Mouse (Mus musculus): ENCODE results near the gene Sec11a. TPM values are rescaled to one million over a fixed set of nuclear protein-coding genes. Genes with fewer than 3 reads are reported as not detected.
"Not testable (repeated sequence)": the region's sequence is repeated elsewhere in the genome, so short reads cannot be mapped to it uniquely, and the experiment has no call there.

The Sec11a gene
- polyA plus RNA-seq, 1 experiment from 2014 or later, result 142 TPM

GRCm38 (mm10) chr7:80959003-80959402, 11.4 kb upstream of the Sec11a start:
- Histone ChIP-seq H3K27ac (ENCODE audit: low read depth, low read length) (no peak overlapping the region), H3K4me2 (replicated peaks; ENCODE audit: low read depth) (no peak overlapping the region), H3K36me3 (ENCODE audit: control insufficient read depth, insufficient read depth) (no peaks in the 10 kb centered on the region), H3K4me1 (replicated peaks; ENCODE audit: control insufficient read depth, insufficient read depth, low read length) (no peaks in the 10 kb centered on the region), H3K9ac (ENCODE audit: low read depth, low read length) (no peak overlapping the region), H3K4me3 (ENCODE audit: low read depth, low read length) (no peak overlapping the region), H3K9me3 (ENCODE audit: control insufficient read depth) (no peaks in the 10 kb centered on the region), H3K27me3 (replicated peaks; ENCODE audit: control insufficient read depth, insufficient read depth, low read length) (no peaks in the 10 kb centered on the region)
- TF ChIP-seq CTCF (IDR thresholded peaks at IDR 0.05; ENCODE audit: low read depth), result no peak
- 85% methylated on average over 3 of the region's 3 CpGs for WGBS
- ATAC-seq, result no peak

GRCm38 (mm10) chr7:80956891-80957290, 9.3 kb upstream of the Sec11a start:
- Histone ChIP-seq H3K4me2 (replicated peaks; ENCODE audit: low read depth) (no peak overlapping the region), H3K4me1 (replicated peaks; ENCODE audit: control insufficient read depth, insufficient read depth, low read length) (no peaks in the 10 kb centered on the region), H3K27ac (ENCODE audit: low read depth, low read length) (no peak overlapping the region), H3K27me3 (replicated peaks; ENCODE audit: control insufficient read depth, insufficient read depth, low read length) (no peaks in the 10 kb centered on the region), H3K9ac (ENCODE audit: low read depth, low read length) (no peak overlapping the region), H3K4me3 (ENCODE audit: low read depth, low read length) (no peak overlapping the region), H3K36me3 (ENCODE audit: control insufficient read depth, insufficient read depth) (no peaks in the 10 kb centered on the region), H3K9me3 (ENCODE audit: control insufficient read depth) (no peaks in the 10 kb centered on the region)
- TF ChIP-seq CTCF (IDR thresholded peaks at IDR 0.05; ENCODE audit: low read depth), result no peak
- 83% methylated on average over 2 of the region's 2 CpGs for WGBS
- no peak for ATAC-seq

GRCm38 (mm10) chr7:80954251-80954650, 6.7 kb upstream of the Sec11a start:
- no peaks in the 10 kb centered on the region for H3K4me1 ChIP-seq (replicated peaks; ENCODE audit: control insufficient read depth, insufficient read depth, low read length)
- WGBS, result 92% methylated on average over 2 of the region's 2 CpGs
- no peak overlapping the region for H3K4me2 ChIP-seq (replicated peaks; ENCODE audit: low read depth)
- no peak overlapping the region for H3K9ac ChIP-seq (ENCODE audit: low read depth, low read length)
- no peak for TF ChIP-seq CTCF (IDR thresholded peaks at IDR 0.05; ENCODE audit: low read depth)
- no peak for ATAC-seq
- H3K9me3 ChIP-seq (ENCODE audit: control insufficient read depth), result no peaks in the 10 kb centered on the region
- no peaks in the 10 kb centered on the region for H3K27me3 ChIP-seq (replicated peaks; ENCODE audit: control insufficient read depth, insufficient read depth, low read length)
- H3K27ac ChIP-seq (ENCODE audit: low read depth, low read length), result no peak overlapping the region
- H3K4me3 ChIP-seq (ENCODE audit: low read depth, low read length), result no peak overlapping the region
- no peaks in the 10 kb centered on the region for H3K36me3 ChIP-seq (ENCODE audit: control insufficient read depth, insufficient read depth)

GRCm38 (mm10) chr7:80952140-80952539, 4.6 kb upstream of the Sec11a start:
- H3K27me3 ChIP-seq (replicated peaks; ENCODE audit: control insufficient read depth, insufficient read depth, low read length), result no peaks in the 10 kb centered on the region
- H3K4me1 ChIP-seq (replicated peaks; ENCODE audit: control insufficient read depth, insufficient read depth, low read length), result no peaks in the 10 kb centered on the region
- H3K4me3 ChIP-seq (ENCODE audit: low read depth, low read length), result no peak overlapping the region
- H3K9ac ChIP-seq (ENCODE audit: low read depth, low read length), result no peak overlapping the region
- no peaks in the 10 kb centered on the region for H3K9me3 ChIP-seq (ENCODE audit: control insufficient read depth)
- no peaks in the 10 kb centered on the region for H3K36me3 ChIP-seq (ENCODE audit: control insufficient read depth, insufficient read depth)
- no peak overlapping the region for H3K4me2 ChIP-seq (replicated peaks; ENCODE audit: low read depth)
- 30% methylated on average over 3 of the region's 3 CpGs for WGBS
- ATAC-seq, result no peak
- no peak overlapping the region for H3K27ac ChIP-seq (ENCODE audit: low read depth, low read length)
- no peak for TF ChIP-seq CTCF (IDR thresholded peaks at IDR 0.05; ENCODE audit: low read depth)

GRCm38 (mm10) chr7:80951461-80951860, 3.9 kb upstream of the Sec11a start:
- Histone ChIP-seq H3K4me2 (replicated peaks; ENCODE audit: low read depth) (no peak overlapping the region), H3K4me3 (ENCODE audit: low read depth, low read length) (no peak overlapping the region), H3K9ac (ENCODE audit: low read depth, low read length) (no peak overlapping the region), H3K27ac (ENCODE audit: low read depth, low read length) (no peak overlapping the region), H3K36me3 (ENCODE audit: control insufficient read depth, insufficient read depth) (no peaks in the 10 kb centered on the region), H3K27me3 (replicated peaks; ENCODE audit: control insufficient read depth, insufficient read depth, low read length) (no peaks in the 10 kb centered on the region), H3K4me1 (replicated peaks; ENCODE audit: control insufficient read depth, insufficient read depth, low read length) (no peaks in the 10 kb centered on the region), H3K9me3 (ENCODE audit: control insufficient read depth) (no peaks in the 10 kb centered on the region)
- WGBS, result 46% methylated on average over 4 of the region's 4 CpGs
- ATAC-seq, result no peak
- no peak for TF ChIP-seq CTCF (IDR thresholded peaks at IDR 0.05; ENCODE audit: low read depth)

GRCm38 (mm10) chr7:80939808-80940207, 7.8 kb downstream of the Sec11a start:
- no peak for TF ChIP-seq CTCF (IDR thresholded peaks at IDR 0.05; ENCODE audit: low read depth)
- H3K4me3 ChIP-seq (ENCODE audit: low read depth, low read length), result no peak overlapping the region
- peaks cover 4% of the 10 kb centered on the region; the same call in 1 of the 2 replicates for H3K36me3 ChIP-seq (ENCODE audit: control insufficient read depth, insufficient read depth)
- H3K9ac ChIP-seq (ENCODE audit: low read depth, low read length), result no peak overlapping the region
- no peak overlapping the region for H3K27ac ChIP-seq (ENCODE audit: low read depth, low read length)
- peak; percentile 67 for ATAC-seq
- WGBS, result 63% methylated on average over 4 of the region's 4 CpGs
- no peaks in the 10 kb centered on the region for H3K27me3 ChIP-seq (replicated peaks; ENCODE audit: control insufficient read depth, insufficient read depth, low read length)
- no peaks in the 10 kb centered on the region for H3K4me1 ChIP-seq (replicated peaks; ENCODE audit: control insufficient read depth, insufficient read depth, low read length)
- no peak overlapping the region for H3K4me2 ChIP-seq (replicated peaks; ENCODE audit: low read depth)
- no peaks in the 10 kb centered on the region for H3K9me3 ChIP-seq (ENCODE audit: control insufficient read depth)

GRCm38 (mm10) chr7:80937304-80937666, 10.3 kb downstream of the Sec11a start:
- H3K4me3 ChIP-seq (ENCODE audit: low read depth, low read length); H3K27me3 ChIP-seq (replicated peaks; ENCODE audit: control insufficient read depth, insufficient read depth, low read length); H3K9ac ChIP-seq (ENCODE audit: low read depth, low read length); H3K27ac ChIP-seq (ENCODE audit: low read depth, low read length); H3K9me3 ChIP-seq (ENCODE audit: control insufficient read depth); H3K4me2 ChIP-seq (replicated peaks; ENCODE audit: low read depth); H3K4me1 ChIP-seq (replicated peaks; ENCODE audit: control insufficient read depth, insufficient read depth, low read length): not testable (repeated sequence)
- peaks cover 23% of the 10 kb centered on the region for H3K36me3 ChIP-seq (ENCODE audit: control insufficient read depth, insufficient read depth)
- ATAC-seq, result 0 out of 2 replicates have a peak, but pooled peaks have one; percentile 21

- not testable (repeated sequence) for H3K27ac ChIP-seq (ENCODE audit: low read depth, low read length); H3K9ac ChIP-seq (ENCODE audit: low read depth, low read length); H3K9me3 ChIP-seq (ENCODE audit: control insufficient read depth); H3K4me2 ChIP-seq (replicated peaks; ENCODE audit: low read depth); H3K4me1 ChIP-seq (replicated peaks; ENCODE audit: control insufficient read depth, insufficient read depth, low read length); H3K4me3 ChIP-seq (ENCODE audit: low read depth, low read length); H3K27me3 ChIP-seq (replicated peaks; ENCODE audit: control insufficient read depth, insufficient read depth, low read length)
- 28% methylated on average over 7 of the region's 7 CpGs for WGBS
- peaks cover 28% of the 10 kb centered on the region for H3K36me3 ChIP-seq (ENCODE audit: control insufficient read depth, insufficient read depth)
- peak; percentile 9; the same call in 1 of the 2 replicates for ATAC-seq
Measured at GRCm38 (mm10) chr7:80936617-80937303, 10.8 kb downstream of the Sec11a start.

All from intestine, postnatal 0 days (tissue).